ENCODE assay signal across 16 mouse cellular contexts in the genomic region with DNA sequence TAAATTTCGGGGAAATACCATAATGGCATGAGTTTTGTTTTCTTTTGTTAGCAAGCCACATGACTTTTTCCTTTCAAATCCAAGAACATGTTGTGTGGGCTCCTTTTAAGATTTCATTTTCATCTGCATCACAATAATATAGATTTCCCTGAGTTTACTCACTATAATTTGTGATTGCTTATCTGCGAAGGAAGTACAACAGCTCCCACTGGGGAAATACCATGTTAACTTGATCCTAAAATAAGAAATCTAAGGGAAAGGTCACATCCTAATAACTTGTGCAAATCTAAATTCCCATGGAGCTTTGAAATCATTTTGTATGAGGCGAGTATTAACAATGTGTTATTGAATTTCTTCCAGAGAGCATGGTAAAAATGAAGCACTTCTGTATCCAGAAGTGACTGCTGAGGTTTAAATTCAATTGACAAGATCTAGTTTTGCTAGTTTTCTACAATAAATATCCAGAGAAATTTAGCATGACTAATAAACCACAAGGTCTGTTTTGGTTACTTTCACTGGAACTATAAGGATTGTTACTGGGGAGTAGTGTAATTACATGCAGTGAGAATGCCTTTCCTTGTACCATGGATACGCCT. TPM values are rescaled to one million over a fixed set of nuclear protein-coding genes. Genes with fewer than 3 reads are reported as not detected.
DNase-seq lines count a peak whose midpoint lies in the region.
"Had no signal": no experiment of that assay in that cellular context is flagged by ENCODE, and none has a peak within 500 bp of the region (broad histone marks: within the 10 kb centered on the region; RNA-seq: fewer than 3 reads in every experiment).

No protein-coding gene starts in this region.

- intact Hi-C loops in heart, postnatal 10 days (cut with DNase I) = no loop called here

- peak; percentile 10 to 25 for DNase-seq in heart, adult 9 months (ENCODE audit: low spot score in 2 of 2)
- no peak for DNase-seq in heart, postnatal 10 days
- DNase-seq in 3134 (ENCODE audit: extremely low read depth, insufficient read length, low spot score) = peak; percentile 41
- peak; percentile 75 for DNase-seq in 3T3-L1 (ENCODE audit: low read depth, low spot score)
- peak; percentile 27 for DNase-seq in fibroblast of lung, adult 2 months (ENCODE audit: low read depth)
- no peak for DNase-seq in retina, embryonic 14.5 days (ENCODE audit: low spot score)
- DNase-seq in right cerebral cortex, adult 18-20 months = no peak
- DNase-seq: adrenal gland, adult 8-10 months; adrenal gland, postnatal 36 days; cerebellum, adult 11-12 months; cerebellum, adult 9-10 months; cerebellum, postnatal 25 days; forebrain, postnatal 0 days; gastrocnemius, postnatal 36 days; kidney, adult 18-20 months had no signal

RNA-seq across cellular contexts. Expression of a gene that starts 29.3 kb away (rescaled TPM):
- 10 to 100 TPM; 13.9 to 32.2 TPM for total RNA-seq in heart, postnatal 10 days (2021)
- total RNA-seq: CH12.LX had no signal

Comparison
In these comparisons a context has a peak if more than half of its experiments do, and no peak if none do; other contexts are left out.
1. DNase-seq: peak in heart, adult 9 months (2 of 2), 3134 (single experiment), 3T3-L1 (single experiment) and fibroblast of lung, adult 2 months (single experiment); none in heart, postnatal 10 days (0 of 2), retina, embryonic 14.5 days (single experiment) and right cerebral cortex, adult 18-20 months (single experiment).